Mouse (Mus musculus) large intestine, adult 2 months (tissue): ENCODE measurements around the gene Hoxb8. TPM values are rescaled to one million over a fixed set of nuclear protein-coding genes. Genes with fewer than 3 reads are reported as not detected.

Experiments
- DNase-seq: peaks from one replicate; pipeline ENCODE4 v3.0.0-alpha.2; 2012; ENCODE audit warnings: low read depth, low spot score
- WGBS: fragments of 180-500 bp; shearing (Covaris S2); methylation state at CpG from one replicate; pipeline ENCODE4 v1.1.7; 2018; 5-methylcytosine and 5-hydroxymethylcytosine counted together
- polyA plus RNA-seq: library from polyadenylated mRNA; depleted of rRNA; stranded (reverse); fragments of >200 nt; gene quantifications from 2 replicates; pipeline ENCODE4 v1.2.3, GENCODE M21; 2012; rRNA removed

Hoxb8 gene
- 2.6 and 11.7 TPM in 2 replicates for polyA plus RNA-seq

DNA sequence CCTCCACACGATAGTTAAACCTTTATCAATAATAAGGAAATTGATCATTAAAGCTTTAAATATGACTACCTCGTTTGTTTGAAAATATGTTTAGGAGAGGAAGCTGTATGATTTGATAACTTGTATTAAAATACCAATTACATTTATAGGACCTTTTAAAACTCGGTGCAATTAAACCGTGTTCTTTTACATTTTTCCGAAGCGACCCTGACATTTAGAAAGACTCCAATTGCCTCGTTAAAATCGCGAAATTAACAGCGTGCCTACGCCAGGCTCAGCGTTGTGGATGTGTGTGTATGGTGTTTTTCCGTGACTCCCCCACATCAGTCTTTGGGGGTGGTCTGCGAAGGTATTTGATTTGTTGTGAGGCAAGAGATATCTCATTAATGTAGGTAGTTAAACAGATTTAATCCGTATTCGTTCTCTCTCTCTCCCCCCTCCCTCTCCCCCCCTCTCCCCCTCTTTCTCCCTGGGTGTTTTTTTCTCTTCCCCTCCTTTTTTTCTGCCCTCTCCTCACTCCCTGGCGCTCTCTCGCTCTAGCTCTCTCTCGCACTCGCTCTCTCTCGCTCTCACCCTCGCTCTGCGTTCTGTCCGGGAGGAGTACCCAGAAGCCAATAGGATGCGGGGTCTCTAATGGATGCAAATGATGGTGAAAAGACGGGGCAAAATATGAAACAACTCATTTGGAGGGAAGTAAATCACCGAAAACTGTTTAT, at the start of gene Hoxb8:
Gene Hoxb8 (plus strand): TSS at position 51 of the 716 bp plus-strand sequence.
- DNase-seq = no peak
- WGBS = 5% methylated on average over 27 of the region's 27 CpGs

- under 1% methylated on average over 12 of the region's 12 CpGs for WGBS
- DNase-seq = peak; percentile 31
Measured at GRCm38 (mm10) chr11:96234906-96235305, 46.8 kb upstream of the Hoxb8 start.

DNA sequence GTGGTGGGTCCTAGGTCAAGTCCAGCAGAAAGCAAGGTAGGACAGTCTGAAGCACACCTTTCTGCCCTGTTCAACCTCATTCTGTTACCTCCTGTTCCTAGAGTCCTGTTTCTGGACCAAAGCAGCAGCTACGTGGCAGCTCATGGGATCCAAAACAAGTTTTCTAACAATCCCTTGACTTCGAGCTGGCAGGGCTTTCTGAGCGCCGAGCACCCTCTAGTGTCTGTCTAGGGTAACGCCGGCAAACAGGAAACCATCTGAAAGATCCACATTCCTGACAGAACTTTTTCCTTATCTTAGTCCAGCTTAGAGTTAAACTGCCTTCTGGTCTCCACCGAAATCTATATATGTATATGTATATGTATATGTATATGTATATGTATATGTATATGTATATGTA, 41.5 kb upstream of the Hoxb8 start:
- DNase-seq = peak; percentile 33
- WGBS = 1% methylated on average over 7 of the region's 7 CpGs

- WGBS = 2% methylated on average over 14 of the region's 14 CpGs
- DNase-seq = no peak
Measured at GRCm38 (mm10) chr11:96250901-96251300, 30.8 kb upstream of the Hoxb8 start.

GRCm38 (mm10) chr11:96251480-96252031, 30.1 kb upstream of the Hoxb8 start:
- DNase-seq = no peak
- under 1% methylated on average over 46 of the region's 46 CpGs for WGBS

GRCm38 (mm10) chr11:96252541-96253120, 29.1 kb upstream of the Hoxb8 start:
- DNase-seq = no peak
- WGBS = 11% methylated on average over 12 of the region's 12 CpGs

GRCm38 (mm10) chr11:96254221-96254620, 27.5 kb upstream of the Hoxb8 start:
- 3% methylated on average over 11 of the region's 11 CpGs for WGBS
- peak; percentile 28 for DNase-seq

DNA sequence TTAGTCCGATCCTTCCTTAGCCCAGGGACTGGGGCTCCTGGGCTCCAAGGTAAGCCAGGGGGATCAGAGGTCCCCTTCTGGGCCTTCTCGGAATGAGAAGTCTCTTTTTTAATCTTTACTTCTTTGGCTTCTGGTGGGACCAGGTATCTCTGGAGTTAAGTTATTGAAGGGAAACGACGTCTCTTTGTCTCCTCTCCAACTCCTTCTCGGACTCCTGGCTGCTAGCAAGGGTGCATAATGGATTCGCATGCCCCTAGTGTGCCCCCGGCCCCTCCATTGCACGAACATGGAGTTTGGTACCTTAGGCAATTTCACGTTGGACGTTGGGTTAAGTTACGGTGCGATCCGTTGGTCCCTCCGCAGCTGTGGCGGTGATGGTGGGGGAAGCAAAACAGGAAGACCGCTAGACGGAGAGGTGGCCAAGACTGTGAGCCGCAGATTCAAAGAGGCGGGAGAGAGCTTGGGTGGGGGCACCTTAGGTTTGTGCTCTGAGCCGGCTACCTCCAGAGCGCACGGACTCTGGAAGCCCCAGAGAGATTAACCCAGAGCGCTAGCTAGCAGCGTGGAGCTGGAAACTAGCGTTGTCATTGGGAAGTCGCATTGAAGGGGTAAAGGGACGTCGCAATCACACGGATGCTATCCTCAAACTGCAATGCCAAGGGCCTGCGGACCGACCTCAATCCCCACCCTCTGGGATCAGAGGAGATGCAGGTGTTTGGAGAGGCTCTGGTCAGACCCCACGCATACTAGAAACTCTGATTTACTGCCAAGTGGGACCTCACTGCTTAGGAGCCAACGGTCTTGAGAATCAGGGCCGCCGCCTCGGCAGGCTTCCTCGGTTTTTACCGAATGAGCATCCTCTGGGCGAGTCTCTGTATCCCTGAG, 26.4 kb upstream of the Hoxb8 start:
- 4% methylated on average over 39 of the region's 39 CpGs for WGBS
- no peak for DNase-seq

- no peak for DNase-seq
- 9% methylated on average over 14 of the region's 14 CpGs for WGBS
Measured at GRCm38 (mm10) chr11:96255996-96256445, 25.7 kb upstream of the Hoxb8 start.

DNA sequence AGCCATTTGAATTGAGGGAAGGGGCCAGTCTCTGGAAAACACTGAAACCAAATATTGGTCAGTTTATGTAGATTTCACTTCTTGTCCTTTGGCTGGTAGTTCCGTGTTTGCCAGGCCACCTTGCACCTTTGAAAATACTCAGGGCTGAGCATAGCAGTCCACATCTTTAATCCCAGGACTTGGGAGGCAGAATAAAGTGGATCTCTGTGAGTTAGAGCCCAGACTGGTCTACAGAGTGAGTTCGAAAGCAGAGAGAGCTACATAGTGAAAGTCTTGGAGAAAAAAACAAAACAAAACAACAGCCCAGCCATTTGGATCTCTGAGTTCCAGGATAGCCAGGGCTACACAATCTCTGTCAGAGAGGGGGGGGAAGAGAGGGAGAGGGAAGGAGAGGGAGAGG, 24.6 kb upstream of the Hoxb8 start:
- WGBS = 25% methylated on average over 2 of the region's 2 CpGs
- DNase-seq = no peak

DNA sequence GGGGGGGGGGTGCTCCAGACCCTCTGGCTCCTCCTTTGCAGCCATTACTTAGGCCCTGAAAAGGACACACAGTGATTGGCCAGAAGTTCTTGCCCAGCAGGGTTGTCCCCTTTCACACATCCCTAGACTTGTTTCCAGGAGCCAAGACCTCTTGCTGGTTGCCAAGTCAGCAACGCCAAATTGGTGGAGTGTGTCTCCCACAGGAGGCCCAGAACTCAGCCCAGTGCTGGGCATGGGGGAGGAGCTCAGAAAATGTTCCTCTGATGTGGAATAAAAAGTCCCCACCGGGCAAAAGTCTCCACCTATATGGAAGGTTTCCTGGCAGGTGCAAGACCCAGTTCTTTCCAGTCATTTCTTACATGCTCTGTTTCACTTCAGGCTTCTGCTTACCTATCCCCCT, 22.7 kb upstream of the Hoxb8 start:
- no peak for DNase-seq
- 11% methylated on average over 2 of the region's 2 CpGs for WGBS

DNA sequence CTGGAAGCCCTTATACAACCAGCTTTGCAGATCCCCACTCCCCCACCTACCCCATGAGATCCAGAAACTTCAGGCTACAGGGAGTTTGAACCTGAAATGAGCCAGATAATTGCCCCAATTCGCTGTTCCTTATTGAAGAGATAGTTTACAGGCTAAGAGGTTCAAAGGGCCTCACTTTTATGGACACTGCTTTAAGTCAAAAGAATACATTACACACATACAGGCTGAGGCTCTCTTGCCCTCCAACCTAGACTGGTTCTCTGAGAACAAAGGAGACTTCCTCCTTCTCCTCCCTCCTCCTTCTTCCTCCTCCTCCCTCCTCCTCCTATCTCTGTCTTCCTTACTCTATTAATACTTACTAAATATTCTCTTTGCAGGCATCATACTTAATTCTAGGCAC, 22.2 kb upstream of the Hoxb8 start:
- peak; percentile 71 for DNase-seq
- WGBS = 0% methylated on average over 1 of the region's 1 CpGs

- 6% methylated on average over 23 of the region's 23 CpGs for WGBS
- DNase-seq = peak; percentile 48
Measured at GRCm38 (mm10) chr11:96260310-96260970, 21.3 kb upstream of the Hoxb8 start.

DNA sequence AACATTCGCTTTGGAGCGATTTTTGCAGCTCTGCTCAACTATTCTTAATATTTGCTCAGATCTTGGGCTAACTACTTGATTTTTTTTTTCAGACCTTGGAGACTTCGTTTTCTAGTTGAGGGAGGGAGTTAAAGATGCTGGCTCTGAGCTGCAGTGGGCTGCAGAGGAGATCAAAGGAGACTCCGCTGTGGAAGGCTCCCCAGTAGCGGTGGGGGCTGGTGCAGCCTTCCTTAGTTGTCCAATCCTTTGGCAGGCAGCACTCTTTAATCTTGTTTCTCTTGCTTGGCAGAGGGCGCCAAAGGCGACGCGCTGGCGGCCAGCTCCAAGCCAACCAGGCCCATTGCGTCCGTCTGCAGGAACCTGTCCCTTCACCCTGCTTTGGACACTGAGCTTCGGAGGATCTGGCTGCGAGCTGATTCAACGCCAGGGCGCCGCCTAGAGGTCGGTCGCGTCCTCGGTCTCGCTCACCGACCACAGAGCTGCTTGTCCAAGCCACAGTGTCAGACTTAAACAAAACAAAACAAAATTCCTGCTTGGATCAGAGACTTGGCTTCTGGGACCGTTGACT, 20.3 kb upstream of the Hoxb8 start:
- DNase-seq = peak; percentile 67
- WGBS = 3% methylated on average over 24 of the region's 24 CpGs

DNA sequence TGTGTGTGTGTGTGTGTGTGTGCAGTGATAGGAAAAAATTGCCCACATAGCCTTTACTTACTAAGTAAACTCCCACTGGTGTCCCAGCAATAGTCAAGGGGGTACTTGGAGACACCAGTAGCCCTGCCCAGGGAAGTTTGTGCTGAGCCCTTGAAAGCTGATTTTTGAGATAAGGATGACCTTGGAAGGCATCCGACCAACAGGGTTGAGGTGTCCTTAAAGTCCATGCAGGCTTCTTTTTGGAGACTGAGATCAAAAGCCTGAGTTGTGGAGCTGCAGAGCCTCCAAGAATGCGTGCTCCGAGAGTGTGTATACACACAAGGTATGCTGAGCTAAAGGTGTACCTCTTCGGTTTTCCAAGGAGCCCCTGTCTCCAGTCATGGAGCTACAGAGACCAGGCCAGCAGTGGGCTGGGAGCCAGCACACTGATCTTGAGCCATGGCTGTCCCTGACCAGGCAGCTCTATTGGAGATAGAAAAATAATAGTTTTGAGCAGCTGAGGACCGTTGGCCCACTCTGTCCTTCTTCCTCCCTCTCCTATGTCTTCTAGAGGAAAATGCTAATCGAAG, 19.4 kb upstream of the Hoxb8 start:
- 18% methylated on average over 6 of the region's 6 CpGs for WGBS
- DNase-seq = no peak

DNA sequence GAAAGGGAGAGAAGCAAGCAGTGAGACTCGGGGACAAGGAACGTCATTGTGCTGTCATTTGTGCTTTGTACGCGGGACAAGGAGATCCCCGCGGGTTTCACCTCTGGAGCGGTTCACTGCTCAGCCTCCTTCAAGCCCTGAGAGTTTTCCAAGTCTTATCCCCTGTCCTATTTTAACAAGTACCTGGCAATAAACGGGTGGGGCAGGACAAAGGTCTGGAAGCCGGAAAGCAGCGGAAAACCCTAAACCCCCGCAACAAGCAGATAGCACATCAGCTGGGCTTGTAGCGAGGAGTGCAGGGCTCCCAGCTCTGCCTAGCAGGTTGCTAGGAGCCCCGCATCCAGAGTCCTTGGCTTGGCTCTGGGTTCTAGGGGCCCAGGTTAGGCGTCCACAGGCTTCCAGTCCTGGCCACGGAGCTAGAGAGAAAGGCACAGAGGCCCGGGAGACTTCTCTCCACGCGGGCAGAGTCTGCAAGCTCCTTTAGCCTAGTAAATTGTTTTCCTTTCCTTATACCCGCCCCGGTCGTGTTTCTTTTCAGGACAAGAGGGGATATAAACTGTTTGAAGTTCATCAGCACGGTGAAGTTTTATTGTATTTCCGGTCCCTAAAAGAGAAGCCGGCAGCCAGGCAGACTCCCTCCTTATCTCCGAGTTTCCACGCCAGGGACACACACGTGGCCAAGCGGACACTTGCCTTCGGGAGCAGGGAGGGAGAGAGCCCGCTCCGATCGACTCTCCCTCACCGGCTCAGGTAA, 17.9 kb upstream of the Hoxb8 start:
- DNase-seq = no peak
- WGBS = 8% methylated on average over 33 of the region's 33 CpGs

GRCm38 (mm10) chr11:96264390-96265020, 17.2 kb upstream of the Hoxb8 start:
- WGBS = 24% methylated on average over 8 of the region's 8 CpGs
- DNase-seq = no peak

- WGBS = 9% methylated on average over 7 of the region's 7 CpGs
- no peak for DNase-seq
Measured at GRCm38 (mm10) chr11:96265954-96266353, 15.8 kb upstream of the Hoxb8 start.
